Mouse (Mus musculus): ENCODE results near the gene Foxa1. TPM values are rescaled to one million over a fixed set of nuclear protein-coding genes. Genes with fewer than 3 reads are reported as not detected.
A peak's percentile ranks its signal among the peaks of the same experiment; 100 is the strongest.

Gene Foxa1
- polyA plus RNA-seq, 1 experiment: 17.0 TPM

- Histone ChIP-seq H3K27ac (ENCODE audit: insufficient read depth, low read depth, low read length) (no peak overlapping the region), H3K36me3 (ENCODE audit: control insufficient read depth, insufficient read depth, low read length) (no peaks in the 10 kb centered on the region), H3K4me1 (ENCODE audit: control insufficient read depth, insufficient read depth, insufficient read length, low read length) (peaks cover 2% of the 10 kb centered on the region; the same call in 1 of the 2 replicates), H3K27me3 (ENCODE audit: control insufficient read depth, insufficient read depth, low read length) (no peaks in the 10 kb centered on the region), H3K4me3 (ENCODE audit: low read depth, low read length) (no peak overlapping the region)
- TF ChIP-seq CTCF (IDR thresholded peaks at IDR 0.05; ENCODE audit: extremely low read depth, insufficient read length, insufficient replicate concordance, low read depth, low read length) (no peak), POLR2A (IDR thresholded peaks at IDR 0.05; ENCODE audit: low read depth, low read length) (no peak)
- 88% methylated on average over 4 of the region's 4 CpGs for WGBS
Observed at GRCm38 (mm10) chr12:57511127-57511526, 35.6 kb downstream of the Foxa1 start.

- Histone ChIP-seq H3K27me3 (ENCODE audit: control insufficient read depth, insufficient read depth, low read length) (no peaks in the 10 kb centered on the region), H3K27ac (ENCODE audit: insufficient read depth, low read depth, low read length) (no peak overlapping the region), H3K4me3 (ENCODE audit: low read depth, low read length) (no peak overlapping the region), H3K36me3 (ENCODE audit: control insufficient read depth, insufficient read depth, low read length) (no peaks in the 10 kb centered on the region), H3K4me1 (ENCODE audit: control insufficient read depth, insufficient read depth, insufficient read length, low read length) (peaks cover 3% of the 10 kb centered on the region; the same call in 1 of the 2 replicates)
- 71% methylated on average over 4 of the region's 4 CpGs for WGBS
- TF ChIP-seq POLR2A (IDR thresholded peaks at IDR 0.05; ENCODE audit: low read depth, low read length) (no peak), CTCF (IDR thresholded peaks at IDR 0.05; ENCODE audit: extremely low read depth, insufficient read length, insufficient replicate concordance, low read depth, low read length) (no peak)
Observed at GRCm38 (mm10) chr12:57509726-57510125, 37.0 kb downstream of the Foxa1 start.

- Histone ChIP-seq H3K36me3 (ENCODE audit: control insufficient read depth, insufficient read depth, low read length) (no peaks in the 10 kb centered on the region), H3K27me3 (ENCODE audit: control insufficient read depth, insufficient read depth, low read length) (no peaks in the 10 kb centered on the region)
- WGBS: 78% methylated on average over 11 of the region's 11 CpGs
Observed at GRCm38 (mm10) chr12:57508938-57509337, 37.8 kb downstream of the Foxa1 start.

DNA sequence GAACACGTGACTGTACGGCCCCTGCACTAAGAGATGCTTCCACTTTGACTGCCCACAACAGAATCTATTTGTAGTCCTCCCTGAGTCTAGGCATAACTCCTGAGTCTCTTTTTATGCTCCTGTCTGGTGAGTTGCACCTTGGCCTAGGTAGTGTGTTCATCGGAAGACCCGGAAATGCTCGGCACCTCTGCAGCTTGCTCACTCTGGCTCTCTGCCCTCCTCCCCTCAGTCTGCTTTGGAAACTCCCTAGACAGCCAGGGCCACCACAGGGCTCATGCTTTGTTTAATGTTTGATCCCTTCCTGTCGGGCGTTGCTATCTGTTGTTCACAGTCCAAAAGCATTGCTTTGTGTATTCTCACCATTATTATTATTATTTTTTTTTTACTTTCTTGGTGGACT is 41.4 kb downstream of the Foxa1 start:
- H3K36me3 ChIP-seq (ENCODE audit: control insufficient read depth, insufficient read depth, low read length): no peaks in the 10 kb centered on the region
- H3K27ac ChIP-seq (ENCODE audit: insufficient read depth, low read depth, low read length): no peak overlapping the region
- H3K27me3 ChIP-seq (ENCODE audit: control insufficient read depth, insufficient read depth, low read length): no peaks in the 10 kb centered on the region
- peaks cover 3% of the 10 kb centered on the region; the same call in 1 of the 2 replicates for H3K4me1 ChIP-seq (ENCODE audit: control insufficient read depth, insufficient read depth, insufficient read length, low read length)
- TF ChIP-seq POLR2A (IDR thresholded peaks at IDR 0.05; ENCODE audit: low read depth, low read length): no peak
- TF ChIP-seq CTCF (IDR thresholded peaks at IDR 0.05; ENCODE audit: extremely low read depth, insufficient read length, insufficient replicate concordance, low read depth, low read length): no peak
- 25% methylated on average over 7 of the region's 7 CpGs for WGBS
- 0 out of 2 replicates have a peak overlapping the region, but pooled peaks have one; percentile 1 for H3K4me3 ChIP-seq (ENCODE audit: low read depth, low read length)

More at GRCm38 (mm10) chr12:57508938-57509337, 37.8 kb downstream of the Foxa1 start:
- Histone ChIP-seq H3K4me3 (ENCODE audit: low read depth, low read length) (no peak overlapping the region), H3K27ac (ENCODE audit: insufficient read depth, low read depth, low read length) (no peak overlapping the region), H3K4me1 (ENCODE audit: control insufficient read depth, insufficient read depth, insufficient read length, low read length) (peaks cover 3% of the 10 kb centered on the region; the same call in 1 of the 2 replicates)
- TF ChIP-seq CTCF (IDR thresholded peaks at IDR 0.05; ENCODE audit: extremely low read depth, insufficient read length, insufficient replicate concordance, low read depth, low read length) (no peak), POLR2A (IDR thresholded peaks at IDR 0.05; ENCODE audit: low read depth, low read length) (no peak)

- 83% methylated on average over 7 of the region's 7 CpGs for WGBS
- no peak overlapping the region for H3K4me3 ChIP-seq (ENCODE audit: low read depth, low read length)
- no peaks in the 10 kb centered on the region for H3K27me3 ChIP-seq (ENCODE audit: control insufficient read depth, insufficient read depth, low read length)
- H3K27ac ChIP-seq (ENCODE audit: insufficient read depth, low read depth, low read length): no peak overlapping the region
- TF ChIP-seq POLR2A (IDR thresholded peaks at IDR 0.05; ENCODE audit: low read depth, low read length) (no peak), CTCF (IDR thresholded peaks at IDR 0.05; ENCODE audit: extremely low read depth, insufficient read length, insufficient replicate concordance, low read depth, low read length) (no peak)
- H3K36me3 ChIP-seq (ENCODE audit: control insufficient read depth, insufficient read depth, low read length): no peaks in the 10 kb centered on the region
- peaks cover 2% of the 10 kb centered on the region; the same call in 1 of the 2 replicates for H3K4me1 ChIP-seq (ENCODE audit: control insufficient read depth, insufficient read depth, insufficient read length, low read length)
Observed at GRCm38 (mm10) chr12:57500246-57500645, 46.5 kb downstream of the Foxa1 start.

DNA sequence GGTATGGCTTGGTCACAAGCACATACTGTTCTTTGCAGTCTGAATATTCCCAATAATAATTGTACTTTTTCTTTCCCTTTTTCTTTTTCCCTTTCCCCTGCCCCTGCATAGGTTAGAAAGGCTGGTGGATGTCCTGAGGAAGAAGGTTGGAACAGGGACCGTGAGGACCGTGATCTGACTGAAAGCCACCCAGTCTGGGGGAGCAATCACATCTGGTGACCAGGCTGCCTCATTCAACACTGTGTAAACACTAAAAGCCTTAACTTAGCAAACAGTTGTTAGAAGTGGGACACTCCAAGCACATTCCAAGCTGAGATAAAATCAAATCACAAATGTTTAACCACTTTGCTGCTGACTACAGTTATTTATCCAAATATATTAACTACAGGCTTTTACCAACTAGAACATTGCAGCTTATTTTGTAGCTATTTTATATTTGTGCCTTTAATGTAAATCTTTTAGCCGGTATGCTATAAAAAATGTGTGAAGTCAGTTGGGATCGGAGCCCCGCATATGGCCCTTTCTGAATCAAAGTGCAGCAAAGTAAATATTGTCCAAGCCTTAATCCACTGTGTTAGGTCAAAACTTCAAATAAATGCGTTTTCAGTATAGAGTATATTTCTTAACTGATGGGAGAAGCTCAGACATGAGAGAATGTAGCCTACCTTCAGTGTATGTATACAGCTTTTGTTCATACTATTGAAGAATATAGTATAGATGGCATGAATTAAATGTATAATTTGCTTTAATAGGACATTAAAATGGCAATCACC is 50.2 kb downstream of the Foxa1 start:
- Histone ChIP-seq H3K36me3 (ENCODE audit: control insufficient read depth, insufficient read depth, low read length) (no peaks in the 10 kb centered on the region), H3K4me3 (ENCODE audit: low read depth, low read length) (no peak overlapping the region), H3K4me1 (ENCODE audit: control insufficient read depth, insufficient read depth, insufficient read length, low read length) (no peaks in the 10 kb centered on the region), H3K27ac (ENCODE audit: insufficient read depth, low read depth, low read length) (no peak overlapping the region), H3K27me3 (ENCODE audit: control insufficient read depth, insufficient read depth, low read length) (no peaks in the 10 kb centered on the region)
- WGBS: 38% methylated on average over 6 of the region's 6 CpGs
- TF ChIP-seq POLR2A (IDR thresholded peaks at IDR 0.05; ENCODE audit: low read depth, low read length) (no peak), CTCF (IDR thresholded peaks at IDR 0.05; ENCODE audit: extremely low read depth, insufficient read length, insufficient replicate concordance, low read depth, low read length) (no peak)

Other genes with a start within 250 kb of the Foxa1 start
- gene Ttc6, start 17.2 kb upstream of the Foxa1 start, polyA plus RNA-seq (2012; rRNA removed): 0.72 and 1.3 TPM in 2 replicates